Mouse (Mus musculus): ENCODE data around the gene Alpi.

Gene Alpi

GRCm38 (mm10) chr1:87101411-87101810 is at the start of gene Alpi:
TSS of gene Alpi (minus strand) at chr1:87101606.
- in situ Hi-C loops (cut with MboI, MseI): loop anchor here (5.0 kb wide), 2 partner anchors 61 to 86 kb away; no protein-coding TSS in a partner anchor

- in situ Hi-C loops (cut with MboI, MseI): no loop called here
Measured at GRCm38 (mm10) chr1:87149422-87149821, 48.0 kb upstream of the Alpi start.

- in situ Hi-C loops (cut with MboI, MseI): no loop called here
Measured at GRCm38 (mm10) chr1:87143141-87143540, 41.7 kb upstream of the Alpi start.

- in situ Hi-C loops (cut with MboI, MseI): no loop called here
Measured at GRCm38 (mm10) chr1:87142456-87142855, 41.0 kb upstream of the Alpi start.

GRCm38 (mm10) chr1:87141550-87141949 is 40.1 kb upstream of the Alpi start:
- in situ Hi-C loops (cut with MboI, MseI): no loop called here

GRCm38 (mm10) chr1:87131803-87132202 is 30.4 kb upstream of the Alpi start:
- in situ Hi-C loops (cut with MboI, MseI): no loop called here

GRCm38 (mm10) chr1:87127206-87128030 is 26.0 kb upstream of the Alpi start:
- in situ Hi-C loops (cut with MboI, MseI): loop anchor here (5.0 kb wide), 1 partner anchor 1415 kb away; no protein-coding TSS in a partner anchor

- in situ Hi-C loops (cut with MboI, MseI): loop anchor here (5.0 kb wide), 1 partner anchor 1412 kb away; no protein-coding TSS in a partner anchor
Measured at GRCm38 (mm10) chr1:87124673-87125072, 23.3 kb upstream of the Alpi start, which contains the start of gene Akp3. TSS of gene Akp3 (plus strand) at chr1:87124973.

- in situ Hi-C loops (cut with MboI, MseI): no loop called here
Measured at GRCm38 (mm10) chr1:87114784-87115183, 13.4 kb upstream of the Alpi start.

- in situ Hi-C loops (cut with MboI, MseI): no loop called here
Measured at GRCm38 (mm10) chr1:87111719-87112354, 10.4 kb upstream of the Alpi start.

GRCm38 (mm10) chr1:87108564-87108963 is 7.2 kb upstream of the Alpi start:
- in situ Hi-C loops (cut with MboI, MseI): no loop called here

GRCm38 (mm10) chr1:87106536-87106935 is 5.1 kb upstream of the Alpi start:
- in situ Hi-C loops (cut with MboI, MseI): no loop called here

GRCm38 (mm10) chr1:87103936-87104335 is 2.5 kb upstream of the Alpi start:
- in situ Hi-C loops (cut with MboI, MseI): loop anchor here (5.0 kb wide), 2 partner anchors 58 to 83 kb away; no protein-coding TSS in a partner anchor

- in situ Hi-C loops (cut with MboI, MseI): loop anchor here (5.0 kb wide), 2 partner anchors 60 to 85 kb away; no protein-coding TSS in a partner anchor
Measured at GRCm38 (mm10) chr1:87102114-87102513, 708 bp upstream of the Alpi start.

GRCm38 (mm10) chr1:87098358-87098975 is 2.9 kb downstream of the Alpi start:
- in situ Hi-C loops (cut with MboI, MseI): no loop called here

GRCm38 (mm10) chr1:87095642-87096041 is 5.8 kb downstream of the Alpi start:
- in situ Hi-C loops (cut with MboI, MseI): no loop called here

- in situ Hi-C loops (cut with MboI, MseI): no loop called here
Measured at GRCm38 (mm10) chr1:87089828-87090227, 11.6 kb downstream of the Alpi start, which contains the start of gene Alppl2. TSS of gene Alppl2 (minus strand) at chr1:87089928.

GRCm38 (mm10) chr1:87089251-87089650 is 12.2 kb downstream of the Alpi start:
- in situ Hi-C loops (cut with MboI, MseI): no loop called here

GRCm38 (mm10) chr1:87086964-87087363 is 14.4 kb downstream of the Alpi start:
- in situ Hi-C loops (cut with MboI, MseI): no loop called here

- in situ Hi-C loops (cut with MboI, MseI): no loop called here
Measured at GRCm38 (mm10) chr1:87086196-87086595, 15.2 kb downstream of the Alpi start.

GRCm38 (mm10) chr1:87073776-87074175 is 27.6 kb downstream of the Alpi start:
- in situ Hi-C loops (cut with MboI, MseI): no loop called here

- in situ Hi-C loops (cut with MboI, MseI): no loop called here
Measured at GRCm38 (mm10) chr1:87070720-87071119, 30.7 kb downstream of the Alpi start.

Data from T-helper 1 cell (primary cell).